Mouse (Mus musculus): ENCODE data around the gene Asb2.

GRCm38 (mm10) chr12:103341212-103341611, 14.6 kb downstream of the Asb2 start:
- TF ChIP-seq CTCF (IDR thresholded peaks at IDR 0.05; ENCODE audit: low read depth, low read length) (no peak), TAL1 (conservative IDR thresholded peaks at IDR 0.05; ENCODE audit: low read depth, low read length) (no peak), GATA1 (IDR thresholded peaks at IDR 0.05; ENCODE audit: borderline replicate concordance, low read length) (no peak), GATA2 (IDR thresholded peaks at IDR 0.05; ENCODE audit: borderline replicate concordance, low read depth, low read length) (no peak), POLR2AphosphoS5 (IDR thresholded peaks at IDR 0.05; ENCODE audit: insufficient replicate concordance, low read depth, low read length) (no peak)

Data from G1E (cell line).